Mouse (Mus musculus) midbrain, embryonic 11.5 days (tissue): ENCODE results near the gene Ogfod2. TPM values are rescaled to one million over a fixed set of nuclear protein-coding genes. Genes with fewer than 3 reads are reported as not detected.

Experiments used
- ATAC-seq: fragments of 200-750 bp; cut with Nextera tagmentation; 2 replicates; pipeline ENCODE4 v1.8.0; 2017; ENCODE audit warnings: moderate TSS enrichment, moderate library complexity; ENCODE audit not compliant: low FRiP score
- DNase-seq: peaks from one replicate; pipeline ENCODE4 v3.0.0; 2015; ENCODE audit warnings: low spot score; ENCODE audit errors: missing footprints
- H3K27ac ChIP-seq: fragments of 300-500 bp; sonication (generic); 2 replicates; pipeline ENCODE4 v1.5.1; 2014; ENCODE audit warnings: low read depth, low read length
- H3K27me3 ChIP-seq: fragments of 300-500 bp; sonication (generic); 2 replicates; pipeline ENCODE4 v1.6.1; 2014; ENCODE audit warnings: mild to moderate bottlenecking, low read length, moderate library complexity, mixed read lengths; ENCODE audit not compliant: control insufficient read depth, insufficient read depth
- H3K36me3 ChIP-seq: fragments of 300-500 bp; sonication (generic); 2 replicates; pipeline ENCODE4 v1.6.1; 2014; ENCODE audit warnings: mild to moderate bottlenecking, low read length, moderate library complexity, mixed read lengths; ENCODE audit not compliant: control insufficient read depth, insufficient read depth
- H3K4me1 ChIP-seq: fragments of 300-500 bp; sonication (generic); 2 replicates; pipeline ENCODE4 v1.6.1; 2014; ENCODE audit warnings: low read length; ENCODE audit not compliant: control insufficient read depth, insufficient read depth
- H3K4me2 ChIP-seq: fragments of 300-500 bp; sonication (generic); 2 replicates; pipeline ENCODE4 v1.6.1; 2014; ENCODE audit warnings: mild to moderate bottlenecking, moderate library complexity
- H3K4me3 ChIP-seq: fragments of 300-500 bp; sonication (generic); 2 replicates; pipeline ENCODE4 v1.5.1; 2014; ENCODE audit warnings: low read depth, low read length
- H3K9ac ChIP-seq: fragments of 300-500 bp; sonication (generic); 2 replicates; pipeline ENCODE4 v1.6.1; 2014; ENCODE audit warnings: low read length
- H3K9me3 ChIP-seq: fragments of 300-500 bp; sonication (generic); 2 replicates; pipeline ENCODE4 v1.6.1; 2016; ENCODE audit warnings: low read length; ENCODE audit not compliant: control insufficient read depth
- WGBS: fragments of 180-500 bp; shearing (Covaris S2); extraction: QIAGEN DNeasy Blood & Tissue Kit; methylation state at CpG from one replicate; pipeline ENCODE4 v1.1.7; 2014; 5-methylcytosine and 5-hydroxymethylcytosine counted together
- polyA plus RNA-seq: library from polyadenylated mRNA; unstranded; fragments of >200 nt; fragmentation: Nextera tagmentation; extraction: Ambion mirVana; gene quantifications from 2 replicates; pipeline ENCODE4 v1.2.1, GENCODE M21; 2014

Ogfod2 gene
- polyA plus RNA-seq, 1 experiment from 2014 or later, result 11.4 TPM

DNA sequence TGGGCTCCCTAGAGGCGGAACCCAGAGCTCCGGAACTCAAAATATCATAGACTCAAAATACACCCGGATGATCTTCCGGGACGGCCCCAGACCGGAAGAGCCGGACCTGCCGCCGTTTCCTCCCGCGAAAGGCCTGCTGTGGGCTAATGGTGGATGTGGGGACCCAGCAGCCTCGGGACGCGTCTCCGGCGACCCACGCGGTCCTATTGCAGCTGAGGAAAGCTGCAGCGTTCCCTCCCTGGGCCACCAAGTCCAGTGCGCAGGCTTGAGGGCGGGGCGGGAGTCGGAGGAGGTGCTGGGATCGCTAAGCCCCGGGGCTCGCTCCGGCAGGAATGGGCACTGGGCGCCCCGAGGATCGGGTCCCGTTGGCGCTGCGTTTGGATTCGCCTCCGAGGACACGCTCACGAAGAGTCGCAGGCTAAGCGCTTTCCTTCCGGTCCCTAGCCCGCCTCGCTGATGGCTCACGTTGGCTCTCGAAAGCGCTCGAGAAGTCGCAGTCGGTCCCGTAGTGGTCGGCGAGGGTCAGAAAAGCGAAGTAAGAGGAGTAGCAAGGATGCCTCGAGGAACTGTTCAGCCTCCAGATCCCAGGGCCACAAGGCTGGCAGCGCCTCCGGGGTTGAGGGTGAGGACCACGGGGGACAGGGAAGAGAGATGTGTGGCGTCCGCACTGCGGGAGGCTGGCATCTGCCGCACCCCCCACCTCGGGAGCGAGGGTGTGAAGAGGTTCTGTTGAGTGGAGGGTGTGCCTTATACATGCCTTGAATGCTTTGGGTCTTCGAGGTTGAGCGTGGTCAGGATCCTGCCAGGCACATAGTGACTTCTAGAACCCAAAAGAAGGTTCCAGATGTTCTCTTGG lies 4.1 kb downstream of the Ogfod2 start, which contains the start of gene Arl6ip4:
Gene Arl6ip4, plus strand, starts transcription at position 100 of the 856 bp plus-strand sequence.
- ATAC-seq (peak; percentile 20; the same call in 1 of the 2 replicates), DNase-seq (peak; percentile 98)
- WGBS, result 2% methylated on average over 62 of the region's 64 CpGs
- H3K4me2 ChIP-seq, result peak within 1 kb of the TSS; percentile 96
- H3K36me3 ChIP-seq, result peaks cover 16% of the 10 kb centered on the region
- peak within 1 kb of the TSS; percentile 49; the same call in 1 of the 2 replicates for H3K27ac ChIP-seq
- H3K9ac ChIP-seq, result peak within 1 kb of the TSS; percentile 91
- H3K4me1 ChIP-seq, result peaks cover 19% of the 10 kb centered on the region
- no peaks in the 10 kb centered on the region for H3K27me3 ChIP-seq
- no peaks in the 10 kb centered on the region for H3K9me3 ChIP-seq
- H3K4me3 ChIP-seq, result peak within 1 kb of the TSS; percentile 81

DNA sequence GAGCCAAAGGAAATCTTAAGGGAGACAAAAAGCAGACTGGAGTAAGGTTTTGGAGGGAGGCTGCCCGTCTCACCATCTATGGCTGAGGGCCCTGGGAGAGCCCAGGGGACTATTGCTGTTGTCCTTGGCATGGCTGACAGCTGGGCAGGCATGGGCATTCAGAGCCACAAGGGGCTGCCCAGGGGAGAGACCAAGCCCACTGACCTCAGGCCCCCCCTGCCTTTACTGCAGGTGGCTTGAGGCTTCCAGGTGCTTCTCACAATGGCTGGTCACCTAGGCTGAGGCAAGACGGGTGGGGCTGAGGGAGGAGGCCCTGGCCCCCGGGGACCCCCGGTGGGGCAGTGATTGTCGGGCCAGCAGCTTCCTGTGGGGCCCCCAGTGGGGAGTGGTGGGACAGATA lies 7.1 kb downstream of the Ogfod2 start:
- Histone ChIP-seq H3K9me3 (no peaks in the 10 kb centered on the region), H3K36me3 (peaks cover 18% of the 10 kb centered on the region), H3K4me3 (no peak overlapping the region), H3K4me2 (no peak overlapping the region), H3K27ac (no peak overlapping the region), H3K4me1 (peaks cover 10% of the 10 kb centered on the region), H3K27me3 (no peaks in the 10 kb centered on the region), H3K9ac (no peak overlapping the region)
- WGBS, result 77% methylated on average over 5 of the region's 5 CpGs
- ATAC-seq (no peak), DNase-seq (no peak)

DNA sequence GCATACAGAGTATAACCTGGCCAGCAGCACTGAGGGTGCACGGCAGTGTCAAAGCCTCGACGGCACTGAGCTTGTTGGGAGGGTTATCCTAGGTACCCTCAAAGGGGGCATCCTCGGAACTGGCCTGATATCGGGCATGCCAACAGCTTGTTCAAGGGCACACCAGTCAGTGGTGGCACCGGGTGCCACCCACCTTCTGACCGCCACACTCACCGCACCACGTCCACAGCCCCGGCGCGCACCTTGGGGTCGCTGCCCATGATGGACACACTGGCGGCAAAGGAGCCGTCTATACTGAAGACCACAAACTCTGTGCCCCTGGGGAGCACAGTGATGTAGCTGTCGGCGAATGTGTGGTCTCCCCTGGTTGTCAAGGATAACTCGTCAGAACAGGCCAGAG lies 10.3 kb downstream of the Ogfod2 start:
- H3K36me3 ChIP-seq, result peaks cover 18% of the 10 kb centered on the region
- 91% methylated on average over 18 of the region's 18 CpGs for WGBS
- DNase-seq, result no peak

DNA sequence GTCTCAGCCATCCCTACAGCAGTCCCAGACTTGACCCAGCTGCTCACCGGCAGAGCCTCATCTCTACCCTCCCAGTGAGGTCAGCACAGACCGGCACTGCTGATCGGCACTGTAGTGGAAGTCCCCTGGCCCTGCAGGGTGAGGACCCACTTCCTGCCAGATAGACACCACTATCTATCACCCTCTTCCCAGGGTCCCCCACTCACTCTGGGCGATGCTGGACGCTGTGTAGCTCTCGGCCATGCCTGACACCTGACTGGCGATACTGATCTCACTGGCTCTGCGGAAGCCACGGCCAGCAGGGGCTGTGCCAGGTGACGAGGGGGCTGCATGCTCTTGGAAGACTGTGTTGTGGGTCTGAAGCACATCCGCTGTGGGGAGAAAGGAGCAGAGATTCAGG lies 13.0 kb downstream of the Ogfod2 start:
- no peak for DNase-seq
- Histone ChIP-seq H3K9ac (no peak overlapping the region), H3K4me1 (no peaks in the 10 kb centered on the region), H3K27me3 (no peaks in the 10 kb centered on the region), H3K36me3 (peaks cover 5% of the 10 kb centered on the region), H3K4me2 (no peak overlapping the region), H3K4me3 (no peak overlapping the region), H3K27ac (no peak overlapping the region), H3K9me3 (no peaks in the 10 kb centered on the region)
- ATAC-seq, result no peak
- 92% methylated on average over 11 of the region's 11 CpGs for WGBS

More for the DNA sequence above, 10.3 kb downstream of the Ogfod2 start:
- no peaks in the 10 kb centered on the region for H3K9me3 ChIP-seq
- H3K9ac ChIP-seq, result no peak overlapping the region
- no peak overlapping the region for H3K4me2 ChIP-seq
- no peaks in the 10 kb centered on the region for H3K27me3 ChIP-seq
- ATAC-seq, result no peak
- H3K27ac ChIP-seq, result no peak overlapping the region
- H3K4me3 ChIP-seq, result no peak overlapping the region
- no peaks in the 10 kb centered on the region; the same call in 1 of the 2 replicates for H3K4me1 ChIP-seq

DNA sequence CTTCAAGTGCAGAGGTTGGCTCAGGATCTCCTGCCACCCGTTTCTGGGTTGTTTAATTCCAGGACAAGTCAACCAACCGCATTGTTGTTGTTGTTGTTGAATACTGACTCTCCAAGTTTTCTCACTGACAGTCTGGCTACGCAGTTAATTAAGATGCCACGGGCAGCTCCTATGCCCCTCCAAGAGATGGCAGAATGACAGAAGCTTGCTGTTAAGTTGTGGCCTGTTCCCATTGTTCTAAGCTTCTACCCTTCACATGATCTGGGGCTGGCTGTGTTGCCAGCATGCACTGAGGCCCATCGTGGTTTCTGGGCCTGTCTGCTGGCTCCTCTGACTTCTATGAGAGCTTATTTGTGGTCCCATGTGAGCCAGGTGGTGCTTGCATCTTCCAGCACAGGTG lies 22.2 kb downstream of the Ogfod2 start:
- Histone ChIP-seq H3K27me3 (no peaks in the 10 kb centered on the region), H3K9me3 (no peaks in the 10 kb centered on the region), H3K4me2 (no peak overlapping the region), H3K27ac (no peak overlapping the region), H3K4me1 (no peaks in the 10 kb centered on the region), H3K36me3 (no peaks in the 10 kb centered on the region), H3K9ac (no peak overlapping the region), H3K4me3 (no peak overlapping the region)
- DNase-seq (no peak), ATAC-seq (no peak)
- WGBS, result 86% methylated on average over 5 of the region's 5 CpGs

DNA sequence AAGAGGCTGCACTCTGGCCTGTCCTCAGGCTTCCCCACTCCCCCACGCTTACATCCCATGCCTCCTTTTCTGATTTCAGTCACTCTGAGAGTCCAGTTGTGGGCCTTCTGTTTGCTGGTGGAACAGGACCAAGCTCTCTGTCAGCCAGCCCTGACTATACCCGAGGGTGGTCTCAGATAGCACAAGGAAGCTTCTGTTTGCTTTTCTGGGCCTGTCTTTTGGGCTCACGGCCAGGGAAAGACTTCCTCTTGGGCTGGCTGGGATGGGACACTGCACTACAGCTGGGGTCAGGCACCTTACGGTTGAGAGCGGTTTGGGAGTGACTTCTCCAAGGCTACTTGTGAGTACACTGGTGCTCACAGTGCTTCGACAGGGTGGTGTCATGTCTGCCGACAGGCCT lies 26.0 kb downstream of the Ogfod2 start:
- DNase-seq, result no peak
- H3K4me3 ChIP-seq, result no peak overlapping the region
- H3K27me3 ChIP-seq, result no peaks in the 10 kb centered on the region
- WGBS, result 88% methylated on average over 7 of the region's 7 CpGs
- H3K9me3 ChIP-seq, result no peaks in the 10 kb centered on the region
- ATAC-seq, result no peak
- no peak overlapping the region for H3K9ac ChIP-seq
- no peak overlapping the region for H3K4me2 ChIP-seq
- no peak overlapping the region for H3K27ac ChIP-seq
- H3K36me3 ChIP-seq, result peaks cover 4% of the 10 kb centered on the region; the same call in 1 of the 2 replicates
- no peaks in the 10 kb centered on the region for H3K4me1 ChIP-seq

DNA sequence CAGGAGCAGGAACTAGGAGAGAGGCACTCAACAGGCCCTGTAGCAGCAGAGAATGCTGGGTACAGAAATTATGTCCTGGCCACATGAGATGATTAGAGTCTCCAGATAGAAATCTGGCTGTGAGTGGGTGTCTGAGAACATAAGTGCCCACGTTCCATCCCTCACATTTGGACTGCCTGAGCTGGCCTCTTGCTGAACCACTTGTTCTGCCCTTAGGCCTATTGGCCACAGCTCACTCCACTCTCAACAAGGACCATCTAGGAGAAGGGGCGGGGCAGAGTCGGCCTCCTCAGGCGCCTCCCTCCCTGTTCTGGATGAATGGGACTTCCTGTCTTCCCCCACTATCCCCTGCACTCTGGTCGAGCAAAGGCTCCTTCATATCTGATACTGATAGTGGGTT lies 36.9 kb downstream of the Ogfod2 start:
- Histone ChIP-seq H3K27ac (no peak overlapping the region), H3K9me3 (no peaks in the 10 kb centered on the region), H3K36me3 (no peaks in the 10 kb centered on the region; the same call in 1 of the 2 replicates), H3K4me2 (no peak overlapping the region), H3K27me3 (no peaks in the 10 kb centered on the region), H3K4me3 (no peak overlapping the region), H3K9ac (no peak overlapping the region), H3K4me1 (no peaks in the 10 kb centered on the region)
- 74% methylated on average over 5 of the region's 5 CpGs for WGBS
- DNase-seq (no peak), ATAC-seq (no peak)

DNA sequence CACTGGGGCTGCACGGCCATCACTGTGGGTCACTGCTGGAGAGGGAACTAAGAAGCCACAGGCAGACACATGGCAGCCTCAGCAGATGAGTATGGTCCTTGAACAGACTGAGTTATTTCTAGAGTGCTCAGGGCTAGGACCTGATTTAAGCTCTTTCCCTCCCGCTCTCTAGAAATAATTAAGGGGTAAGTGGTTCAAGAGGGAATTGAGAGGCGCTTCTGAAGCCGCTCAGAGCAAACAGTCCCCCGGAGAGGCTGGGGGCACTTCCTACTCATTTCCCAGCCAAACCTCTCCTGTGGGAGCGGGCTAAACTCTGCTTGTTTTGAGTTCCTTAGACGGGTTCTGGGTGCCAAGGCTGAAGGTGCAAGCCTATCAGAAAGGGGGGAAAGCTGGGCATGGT lies 38.8 kb downstream of the Ogfod2 start:
- Histone ChIP-seq H3K27ac (no peak overlapping the region), H3K4me2 (no peak overlapping the region), H3K4me1 (no peaks in the 10 kb centered on the region), H3K9ac (no peak overlapping the region), H3K27me3 (no peaks in the 10 kb centered on the region), H3K36me3 (no peaks in the 10 kb centered on the region; the same call in 1 of the 2 replicates), H3K9me3 (no peaks in the 10 kb centered on the region), H3K4me3 (no peak overlapping the region)
- DNase-seq, result no peak
- ATAC-seq, result no peak
- 87% methylated on average over 7 of the region's 7 CpGs for WGBS

DNA sequence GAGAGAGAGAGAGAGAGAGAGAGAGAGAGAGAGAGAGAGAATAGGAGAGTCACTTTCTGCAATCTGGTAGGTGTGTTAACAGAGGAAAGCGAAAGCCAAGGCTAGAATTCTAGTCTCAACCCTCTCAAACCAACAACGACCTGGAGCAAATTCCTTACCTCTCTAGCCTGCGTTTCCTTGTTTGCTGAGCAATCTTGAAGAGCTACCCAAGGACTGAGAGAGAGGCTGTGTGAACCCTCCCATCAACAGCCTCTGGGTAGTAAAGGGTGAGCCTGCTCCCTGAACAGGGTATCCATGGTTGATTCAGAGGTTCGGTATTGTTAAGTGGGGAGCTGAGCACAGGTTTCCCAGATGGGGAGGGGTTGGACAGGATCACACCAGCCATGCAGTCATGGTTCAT lies 40.6 kb downstream of the Ogfod2 start:
- Histone ChIP-seq H3K4me3 (no peak overlapping the region), H3K36me3 (no peaks in the 10 kb centered on the region; the same call in 1 of the 2 replicates), H3K27me3 (no peaks in the 10 kb centered on the region)

More for the DNA sequence above, 40.6 kb downstream of the Ogfod2 start:
- Histone ChIP-seq H3K9me3 (no peaks in the 10 kb centered on the region), H3K4me2 (no peak overlapping the region), H3K4me1 (no peaks in the 10 kb centered on the region), H3K27ac (no peak overlapping the region), H3K9ac (no peak overlapping the region)
- WGBS, result 89% methylated on average over 4 of the region's 4 CpGs
- ATAC-seq, result no peak
- no peak for DNase-seq
